Mouse (Mus musculus): ENCODE results near the gene Fgf22.

GRCm38 (mm10) chr10:79716988-79717355, 37.9 kb upstream of the Fgf22 start:
- TF ChIP-seq CTCF (IDR thresholded peaks at IDR 0.05; ENCODE audit: borderline replicate concordance, control insufficient read depth, extremely low read depth, insufficient read depth, low read length, poor library complexity) (no peak), POLR2A (IDR thresholded peaks at IDR 0.05; ENCODE audit: control insufficient read depth, extremely low read depth, insufficient read depth, low read length, poor library complexity) (no peak)

Data from thymus, adult 2 months (tissue).